Mouse (Mus musculus): ENCODE data around the gene Dazap1. TPM values are rescaled to one million over a fixed set of nuclear protein-coding genes. Genes with fewer than 3 reads are reported as not detected.
A peak's percentile ranks its signal among the peaks of the same experiment; 100 is the strongest.

The Dazap1 gene
- polyA plus RNA-seq, 1 experiment from 2014 or later, result 49.3 TPM

DNA sequence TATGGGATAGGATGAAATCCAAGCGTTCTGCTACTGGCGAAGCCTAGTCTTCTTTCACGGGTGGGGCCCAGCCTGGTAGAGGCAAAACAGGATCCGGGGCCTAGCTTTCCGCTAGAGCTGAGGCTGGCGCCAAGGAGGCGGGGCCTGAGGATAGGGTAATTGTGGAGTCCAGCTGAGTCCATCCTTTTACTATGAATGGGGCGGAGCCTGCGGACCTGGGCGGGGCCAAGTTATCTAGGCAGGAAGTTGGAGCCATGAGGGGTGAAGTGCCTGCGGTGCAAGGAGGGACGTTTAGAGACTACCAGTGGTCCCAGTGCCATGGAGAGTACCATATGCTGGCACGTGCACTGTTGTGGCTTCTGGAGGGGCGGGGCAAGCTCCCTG lies 291 bp downstream of the Dazap1 start:
- 1% methylated on average over 14 of the region's 14 CpGs for WGBS
- Histone ChIP-seq H3K4me1 (ENCODE audit: insufficient read depth) (peaks cover 15% of the 10 kb centered on the region), H3K4me3 (ENCODE audit: low read depth, low read length) (peak overlapping the region; percentile 43), H3K27me3 (ENCODE audit: insufficient read depth, low read length) (no peaks in the 10 kb centered on the region), H3K9me3 (ENCODE audit: low read depth, low read length) (no peaks in the 10 kb centered on the region), H3K27ac (ENCODE audit: low read depth) (peak overlapping the region; percentile 92), H3K36me3 (ENCODE audit: insufficient read depth) (peaks cover 25% of the 10 kb centered on the region; the same call in 1 of the 2 replicates), H3K4me2 (peak overlapping the region; percentile 97), H3K9ac (peak overlapping the region; percentile 36)
- no peak for TF ChIP-seq CTCF (IDR thresholded peaks at IDR 0.05; ENCODE audit: low read depth)
- DNase-seq (peak; percentile 99), ATAC-seq (ENCODE audit: insufficient read depth) (peak; percentile 68)

GRCm38 (mm10) chr10:80262169-80262568 lies 883 bp downstream of the Dazap1 start:
- Histone ChIP-seq H3K4me2 (peak overlapping the region; percentile 97), H3K4me3 (ENCODE audit: low read depth, low read length) (peak overlapping the region; percentile 43), H3K4me1 (ENCODE audit: insufficient read depth) (peaks cover 18% of the 10 kb centered on the region), H3K9me3 (ENCODE audit: low read depth, low read length) (no peaks in the 10 kb centered on the region), H3K36me3 (ENCODE audit: insufficient read depth) (peaks cover 23% of the 10 kb centered on the region; the same call in 1 of the 2 replicates), H3K27me3 (ENCODE audit: insufficient read depth, low read length) (no peaks in the 10 kb centered on the region), H3K27ac (ENCODE audit: low read depth) (peak overlapping the region; percentile 92), H3K9ac (peak overlapping the region; percentile 36)
- 67% methylated on average over 12 of the region's 12 CpGs for WGBS
- ATAC-seq (ENCODE audit: insufficient read depth) (no peak), DNase-seq (no peak)
- no peak for TF ChIP-seq CTCF (IDR thresholded peaks at IDR 0.05; ENCODE audit: low read depth)

GRCm38 (mm10) chr10:80262776-80263365 lies 1.6 kb downstream of the Dazap1 start:
- Histone ChIP-seq H3K4me1 (ENCODE audit: insufficient read depth) (peaks cover 21% of the 10 kb centered on the region), H3K27ac (ENCODE audit: low read depth) (no peak overlapping the region), H3K4me2 (no peak overlapping the region; the same call in 1 of the 2 replicates)

DNA sequence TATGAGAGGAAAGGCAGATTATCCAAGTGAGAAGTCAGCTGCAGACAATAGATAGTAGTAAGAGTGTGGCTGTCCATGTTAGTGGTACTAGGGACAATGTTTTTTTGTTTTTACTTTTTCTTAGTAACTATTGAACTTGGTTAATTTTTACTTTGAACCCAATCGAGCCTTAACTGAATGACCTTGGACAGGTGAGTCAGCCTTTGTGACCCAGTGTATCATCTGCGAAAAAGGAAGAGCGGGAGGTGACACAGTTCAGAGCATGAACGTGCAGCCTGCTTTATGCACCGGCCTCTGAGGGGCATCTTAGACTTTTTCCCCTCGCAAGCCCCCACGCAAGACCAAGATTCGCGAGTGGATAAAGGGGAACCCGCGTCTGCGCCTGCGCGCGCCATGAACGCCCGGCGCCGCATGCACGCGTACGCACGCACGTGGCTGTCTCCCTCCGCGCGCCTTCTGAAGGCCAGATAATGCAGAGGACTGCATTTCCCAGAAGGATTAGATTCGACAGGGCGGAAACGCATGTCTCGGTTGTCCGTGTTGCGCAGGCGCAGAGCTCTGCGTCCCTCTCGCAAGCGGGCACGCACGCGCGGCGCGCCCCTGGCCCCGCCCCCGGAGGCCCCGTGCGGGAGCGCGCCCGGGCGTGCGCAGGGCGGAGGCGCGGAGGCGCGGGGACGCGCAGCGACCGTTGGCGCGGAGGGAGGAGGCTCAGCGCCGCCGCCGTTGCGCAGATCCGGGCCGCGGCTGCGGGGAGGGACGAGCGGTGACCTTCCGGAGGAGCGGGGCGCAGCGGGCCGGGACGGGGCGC lies 3.3 kb downstream of the Dazap1 start:
- Histone ChIP-seq H3K4me2 (peak overlapping the region; percentile 75), H3K9ac (peak overlapping the region; percentile 93), H3K27me3 (ENCODE audit: insufficient read depth, low read length) (no peaks in the 10 kb centered on the region), H3K4me1 (ENCODE audit: insufficient read depth) (peaks cover 20% of the 10 kb centered on the region), H3K27ac (ENCODE audit: low read depth) (peak overlapping the region; percentile 50), H3K36me3 (ENCODE audit: insufficient read depth) (peaks cover 24% of the 10 kb centered on the region), H3K4me3 (ENCODE audit: low read depth, low read length) (peak overlapping the region; percentile 89), H3K9me3 (ENCODE audit: low read depth, low read length) (no peaks in the 10 kb centered on the region)
- TF ChIP-seq CTCF (IDR thresholded peaks at IDR 0.05; ENCODE audit: low read depth), result no peak
- DNase-seq (peak; percentile 100), ATAC-seq (ENCODE audit: insufficient read depth) (peak; percentile 32)
- WGBS, result 1% methylated on average over 81 of the region's 81 CpGs

More at GRCm38 (mm10) chr10:80262776-80263365, 1.6 kb downstream of the Dazap1 start:
- ATAC-seq (ENCODE audit: insufficient read depth) (no peak), DNase-seq (no peak)
- Histone ChIP-seq H3K4me3 (ENCODE audit: low read depth, low read length) (no peak overlapping the region), H3K9ac (no peak overlapping the region), H3K9me3 (ENCODE audit: low read depth, low read length) (no peaks in the 10 kb centered on the region), H3K27me3 (ENCODE audit: insufficient read depth, low read length) (no peaks in the 10 kb centered on the region), H3K36me3 (ENCODE audit: insufficient read depth) (peaks cover 24% of the 10 kb centered on the region)
- 92% methylated on average over 10 of the region's 10 CpGs for WGBS
- no peak for TF ChIP-seq CTCF (IDR thresholded peaks at IDR 0.05; ENCODE audit: low read depth)

DNA sequence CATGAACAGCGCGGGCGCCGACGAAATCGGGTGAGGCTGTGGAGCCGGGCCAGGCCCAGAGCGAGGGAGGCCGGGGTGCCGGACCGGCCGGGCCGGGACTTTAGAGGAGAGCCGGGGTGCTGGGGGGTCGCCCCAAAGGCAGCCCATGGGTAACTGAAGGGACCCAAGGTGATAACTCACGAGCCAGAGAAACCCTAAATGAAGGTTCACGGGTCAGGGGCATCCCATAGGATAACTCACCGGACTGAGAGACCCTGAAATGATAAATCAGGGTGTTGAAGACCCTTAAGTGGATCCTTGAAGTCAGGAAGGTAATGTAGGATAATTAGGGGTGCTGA lies 3.8 kb downstream of the Dazap1 start:
- peak overlapping the region; percentile 93 for H3K9ac ChIP-seq
- WGBS, result 0% methylated on average over 18 of the region's 18 CpGs
- H3K4me1 ChIP-seq (ENCODE audit: insufficient read depth), result peaks cover 14% of the 10 kb centered on the region
- peaks cover 24% of the 10 kb centered on the region for H3K36me3 ChIP-seq (ENCODE audit: insufficient read depth)
- ATAC-seq (ENCODE audit: insufficient read depth) (no peak), DNase-seq (no peak)
- no peaks in the 10 kb centered on the region for H3K9me3 ChIP-seq (ENCODE audit: low read depth, low read length)
- H3K27ac ChIP-seq (ENCODE audit: low read depth), result peak overlapping the region; percentile 50
- H3K27me3 ChIP-seq (ENCODE audit: insufficient read depth, low read length), result no peaks in the 10 kb centered on the region
- H3K4me3 ChIP-seq (ENCODE audit: low read depth, low read length), result peak overlapping the region; percentile 89
- TF ChIP-seq CTCF (IDR thresholded peaks at IDR 0.05; ENCODE audit: low read depth), result no peak
- peak overlapping the region; percentile 75 for H3K4me2 ChIP-seq

DNA sequence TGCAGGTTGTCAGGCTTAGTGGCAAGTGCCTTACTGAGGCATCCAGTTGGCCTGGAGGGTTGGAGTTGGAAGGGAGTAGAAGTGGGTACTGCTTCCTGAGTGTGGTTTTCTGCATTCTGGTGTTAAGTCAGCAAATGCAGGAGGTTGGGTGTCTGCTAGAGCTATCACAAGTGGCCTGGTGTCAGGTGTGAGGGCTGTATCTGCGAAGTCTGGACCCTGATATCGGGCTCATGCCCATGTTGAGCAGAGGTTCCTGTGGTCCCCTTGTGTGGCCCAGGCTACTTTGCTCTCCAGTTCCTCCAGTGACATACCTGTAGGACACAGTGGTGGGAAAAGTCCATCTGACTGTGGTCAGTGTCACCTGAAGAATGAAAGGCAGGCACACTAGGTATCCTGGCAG lies 8.8 kb downstream of the Dazap1 start:
- Histone ChIP-seq H3K9me3 (ENCODE audit: low read depth, low read length) (no peaks in the 10 kb centered on the region), H3K36me3 (ENCODE audit: insufficient read depth) (peaks cover 57% of the 10 kb centered on the region), H3K4me2 (no peak overlapping the region), H3K27me3 (ENCODE audit: insufficient read depth, low read length) (no peaks in the 10 kb centered on the region), H3K4me3 (ENCODE audit: low read depth, low read length) (no peak overlapping the region), H3K27ac (ENCODE audit: low read depth) (no peak overlapping the region), H3K9ac (no peak overlapping the region), H3K4me1 (ENCODE audit: insufficient read depth) (peaks cover 9% of the 10 kb centered on the region)
- TF ChIP-seq CTCF (IDR thresholded peaks at IDR 0.05; ENCODE audit: low read depth), result no peak
- 91% methylated on average over 2 of the region's 2 CpGs for WGBS
- no peak for DNase-seq
- no peak for ATAC-seq (ENCODE audit: insufficient read depth)

DNA sequence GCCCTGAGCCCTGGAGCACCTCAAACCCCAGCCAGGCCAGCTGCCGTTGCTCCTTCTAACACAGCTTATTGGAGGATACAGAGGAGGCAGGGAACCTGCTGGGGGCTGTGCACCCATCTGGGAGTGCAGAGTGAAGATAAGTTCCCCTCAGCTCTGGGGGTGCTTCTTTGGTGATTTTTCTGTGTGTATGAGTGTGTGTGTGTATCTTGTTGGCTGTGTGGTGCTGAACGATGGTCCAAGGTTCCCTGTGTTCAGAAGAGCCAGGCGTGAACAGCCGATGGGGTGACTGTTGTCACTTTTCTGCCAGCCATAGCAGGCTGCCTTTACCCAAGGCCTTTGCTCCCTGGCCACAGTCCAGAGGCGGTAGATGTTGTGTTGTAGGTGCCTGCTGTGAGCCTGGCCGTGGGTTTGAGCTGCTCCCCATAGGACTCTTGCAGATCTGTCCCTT lies 9.5 kb downstream of the Dazap1 start:
- Histone ChIP-seq H3K27me3 (ENCODE audit: insufficient read depth, low read length) (no peaks in the 10 kb centered on the region), H3K36me3 (ENCODE audit: insufficient read depth) (peaks cover 63% of the 10 kb centered on the region), H3K27ac (ENCODE audit: low read depth) (no peak overlapping the region), H3K9me3 (ENCODE audit: low read depth, low read length) (no peaks in the 10 kb centered on the region), H3K9ac (0 out of 2 replicates have a peak overlapping the region, but pooled peaks have one; percentile 18), H3K4me1 (ENCODE audit: insufficient read depth) (peaks cover 9% of the 10 kb centered on the region), H3K4me2 (no peak overlapping the region), H3K4me3 (ENCODE audit: low read depth, low read length) (no peak overlapping the region)
- DNase-seq, result no peak
- 64% methylated on average over 6 of the region's 6 CpGs for WGBS
- ATAC-seq (ENCODE audit: insufficient read depth), result no peak
- no peak for TF ChIP-seq CTCF (IDR thresholded peaks at IDR 0.05; ENCODE audit: low read depth)
